Mouse (Mus musculus): ENCODE data around the gene Rtp4. TPM values are rescaled to one million over a fixed set of nuclear protein-coding genes. Genes with fewer than 3 reads are reported as not detected.

The Rtp4 gene
- total RNA-seq, 2 experiments from 2014 or later: 1.5 TPM

- intact Hi-C loops (cut with DNase I): no loop called here
- peak in 1 of 2 experiments; percentile 75 for DNase-seq (ENCODE audit: low spot score in 2 of 2)
Observed at GRCm38 (mm10) chr16:23505904-23506687, 14.0 kb upstream of the Rtp4 start.

GRCm38 (mm10) chr16:23511166-23511935 is 8.7 kb upstream of the Rtp4 start:
- no peak for DNase-seq (ENCODE audit: low spot score in 2 of 2)
- intact Hi-C loops (cut with DNase I): no loop called here

- intact Hi-C loops (cut with DNase I): no loop called here
- DNase-seq (ENCODE audit: low spot score in 2 of 2): no peak
Observed at GRCm38 (mm10) chr16:23513401-23513800, 6.7 kb upstream of the Rtp4 start.

- peak; percentile 47 to 65 for DNase-seq (ENCODE audit: low spot score in 2 of 2)
- intact Hi-C loops (cut with DNase I): no loop called here
Observed at GRCm38 (mm10) chr16:23515766-23516165, 4.3 kb upstream of the Rtp4 start.

- no peak for DNase-seq (ENCODE audit: low spot score in 2 of 2)
- intact Hi-C loops (cut with DNase I): no loop called here
Observed at GRCm38 (mm10) chr16:23516606-23517005, 3.5 kb upstream of the Rtp4 start.

GRCm38 (mm10) chr16:23517230-23517629 is 2.9 kb upstream of the Rtp4 start:
- DNase-seq (ENCODE audit: low spot score in 2 of 2): no peak
- intact Hi-C loops (cut with DNase I): no loop called here

GRCm38 (mm10) chr16:23517754-23518566 is 2.1 kb upstream of the Rtp4 start:
- intact Hi-C loops (cut with DNase I): loop anchor here (2.0 kb wide), 1 partner anchor 17 kb away; no protein-coding TSS in a partner anchor

GRCm38 (mm10) chr16:23518567-23519369 is 1.3 kb upstream of the Rtp4 start:
- intact Hi-C loops (cut with DNase I): loop anchor here (2.0 kb wide), 1 partner anchor 18 kb away; no protein-coding TSS in a partner anchor
- DNase-seq (ENCODE audit: low spot score in 2 of 2): no peak

More at GRCm38 (mm10) chr16:23517754-23518566, 2.1 kb upstream of the Rtp4 start:
- DNase-seq (ENCODE audit: low spot score in 2 of 2): no peak

GRCm38 (mm10) chr16:23519771-23520170 is 320 bp upstream of the Rtp4 start:
- DNase-seq (ENCODE audit: low spot score in 2 of 2): peak in 1 of 2 experiments; percentile 81
- intact Hi-C loops (cut with DNase I): loop anchor here (2.0 kb wide), 1 partner anchor 19 kb away; no protein-coding TSS in a partner anchor

- intact Hi-C loops (cut with DNase I): no loop called here
- DNase-seq (ENCODE audit: low spot score in 2 of 2): no peak
Observed at GRCm38 (mm10) chr16:23521092-23521491, 1.0 kb downstream of the Rtp4 start.

GRCm38 (mm10) chr16:23522081-23522480 is 2.0 kb downstream of the Rtp4 start:
- intact Hi-C loops (cut with DNase I): no loop called here
- no peak for DNase-seq (ENCODE audit: low spot score in 2 of 2)

GRCm38 (mm10) chr16:23529186-23529585 is 9.1 kb downstream of the Rtp4 start:
- DNase-seq (ENCODE audit: low spot score in 2 of 2): no peak
- intact Hi-C loops (cut with DNase I): no loop called here

GRCm38 (mm10) chr16:23533707-23534106 is 13.6 kb downstream of the Rtp4 start:
- no peak for DNase-seq (ENCODE audit: low spot score in 2 of 2)
- intact Hi-C loops (cut with DNase I): no loop called here

- intact Hi-C loops (cut with DNase I): no loop called here
Observed at GRCm38 (mm10) chr16:23541046-23541445, 21.0 kb downstream of the Rtp4 start.

GRCm38 (mm10) chr16:23542866-23543265 is 22.8 kb downstream of the Rtp4 start:
- no peak for DNase-seq (ENCODE audit: low spot score in 2 of 2)
- intact Hi-C loops (cut with DNase I): no loop called here

More at GRCm38 (mm10) chr16:23541046-23541445, 21.0 kb downstream of the Rtp4 start:
- DNase-seq (ENCODE audit: low spot score in 2 of 2): no peak

GRCm38 (mm10) chr16:23544361-23544760 is 24.3 kb downstream of the Rtp4 start:
- no peak for DNase-seq (ENCODE audit: low spot score in 2 of 2)
- intact Hi-C loops (cut with DNase I): no loop called here

- intact Hi-C loops (cut with DNase I): loop anchor here (2.0 kb wide), 1 partner anchor 95 kb away; no protein-coding TSS in a partner anchor
- no peak for DNase-seq (ENCODE audit: low spot score in 2 of 2)
Observed at GRCm38 (mm10) chr16:23547783-23548182, 27.7 kb downstream of the Rtp4 start.

- peak; percentile 71 to 80 for DNase-seq (ENCODE audit: low spot score in 2 of 2)
- intact Hi-C loops (cut with DNase I): loop anchor here (1.0 to 5.0 kb wide), 3 partner anchors 172 to 403 kb away; no protein-coding TSS in a partner anchor
Observed at GRCm38 (mm10) chr16:23550346-23550980, 30.4 kb downstream of the Rtp4 start.

All from left cerebral cortex, postnatal 25 days (tissue).